Mouse (Mus musculus) central nervous system, embryonic 14 days (tissue): ENCODE measurements around the gene Tmem147. TPM values are rescaled to one million over a fixed set of nuclear protein-coding genes. Genes with fewer than 3 reads are reported as not detected.

ENCODE experiments used
- polyA plus RNA-seq: library from polyadenylated mRNA; depleted of rRNA; stranded (reverse); fragments of >200 nt; gene quantifications from 2 replicates; pipeline ENCODE4 v1.2.3, GENCODE M21; 2012; rRNA removed

The Tmem147 gene
- 182 and 186 TPM in 2 replicates for polyA plus RNA-seq

DNA sequence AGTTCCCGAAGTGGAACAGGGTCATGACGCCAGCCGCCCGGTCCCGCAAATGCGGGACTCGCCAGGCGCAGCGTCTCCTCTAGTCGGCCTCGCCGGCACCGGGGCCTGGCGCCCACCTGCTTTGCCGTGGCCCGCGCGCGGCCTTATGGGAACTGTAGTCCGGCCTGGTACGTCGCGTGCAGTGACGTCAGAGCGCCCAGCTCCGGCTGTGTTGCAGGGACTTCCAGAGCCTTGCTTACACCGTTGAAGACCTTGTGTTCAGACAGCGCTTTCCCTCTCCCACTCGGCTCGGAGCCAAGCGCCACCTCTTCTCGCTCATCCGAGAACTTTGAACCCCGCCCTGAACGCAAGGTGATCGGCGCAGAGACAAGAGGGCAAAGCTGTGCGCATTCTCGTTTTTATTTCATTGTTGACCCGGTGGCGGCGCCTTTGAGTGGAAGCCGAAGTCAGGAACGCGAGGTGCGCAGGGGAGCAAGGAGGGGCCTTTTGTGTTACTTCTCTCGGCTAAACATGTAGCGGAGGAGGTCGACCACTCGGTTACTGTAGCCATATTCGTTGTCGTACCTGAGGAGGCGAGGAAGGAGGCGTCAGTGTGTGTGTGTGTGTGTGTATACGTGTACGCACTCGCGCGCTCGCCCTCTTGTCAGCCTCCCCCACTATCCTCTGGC lies at the start of gene Tmem147:
TSS of gene Tmem147 (minus strand) at position 145 of the 668 bp plus-strand sequence.

DNA sequence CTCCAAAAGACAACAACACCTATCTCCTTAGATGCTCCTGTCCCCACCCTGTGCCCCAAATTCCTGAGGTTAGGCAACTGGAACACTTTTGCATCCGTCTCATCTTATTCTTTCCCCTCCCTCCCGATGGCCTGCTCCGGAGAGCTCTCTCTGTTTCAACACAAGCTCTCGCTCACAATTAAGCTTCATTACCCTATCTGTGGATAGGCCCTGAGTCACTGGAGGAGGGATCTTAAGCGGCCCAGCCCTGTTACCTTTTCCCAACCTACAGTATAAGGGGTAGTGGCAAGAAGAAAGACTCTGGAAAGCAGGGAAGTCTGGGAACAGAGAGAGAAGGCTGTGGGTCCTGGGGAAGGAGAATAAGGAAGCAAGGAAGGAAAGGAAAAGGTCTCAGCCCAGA lies 34.1 kb upstream of the Tmem147 start, which contains the start of gene Dmkn:
TSS of gene Dmkn (plus strand) at position 301 of the 400 bp plus-strand sequence.

DNA sequence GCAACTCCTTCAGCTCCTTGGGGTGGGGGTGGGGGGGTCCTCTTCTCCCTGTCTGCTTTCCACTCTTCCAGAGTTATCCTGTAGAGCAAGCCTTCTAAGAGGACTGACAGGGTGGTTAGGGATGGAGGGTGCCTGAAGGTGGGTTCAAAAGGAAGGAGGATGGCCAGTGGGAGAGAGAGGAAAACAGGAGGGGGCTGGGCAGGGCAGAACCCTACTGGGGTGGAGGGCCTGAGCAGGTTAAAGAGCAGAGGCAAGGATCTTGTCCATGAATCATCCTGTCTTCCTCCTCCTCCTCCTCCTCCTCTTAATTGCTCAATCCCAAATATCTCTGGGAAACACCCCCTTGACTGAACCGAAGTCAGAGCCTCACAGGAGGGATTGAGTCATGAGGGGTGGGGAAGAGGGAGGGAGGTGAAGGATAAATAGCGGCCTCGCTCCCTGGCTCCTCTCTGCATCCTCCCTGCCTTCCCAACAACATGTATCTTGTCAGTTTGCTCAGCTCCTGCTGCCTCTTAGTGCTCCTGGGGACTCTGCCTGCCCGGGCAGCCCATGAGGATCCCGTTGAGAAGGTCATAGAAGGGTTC lies 21.8 kb upstream of the Tmem147 start, which contains the start of gene Sbsn:
TSS of gene Sbsn (plus strand) at position 386 of the 584 bp plus-strand sequence.

DNA sequence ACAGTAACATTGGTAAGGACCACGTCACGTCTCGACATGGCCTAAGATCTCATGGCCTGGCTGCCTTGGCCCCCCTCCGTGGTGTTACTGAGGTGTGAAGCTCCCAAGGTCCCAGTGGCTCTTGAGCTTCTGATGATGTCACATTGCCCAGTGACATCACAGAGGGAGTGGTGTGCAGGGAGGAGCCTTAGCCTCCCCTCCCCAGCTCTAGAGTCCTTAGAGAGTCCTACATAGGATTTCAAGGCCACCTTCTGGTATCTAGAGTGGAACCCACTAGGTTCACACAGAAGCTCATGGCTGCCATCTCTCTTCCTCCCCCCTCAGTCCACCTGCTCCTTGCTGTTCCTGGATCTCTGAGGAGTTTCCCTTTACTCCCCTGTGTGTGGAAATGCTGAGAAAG lies 14.3 kb upstream of the Tmem147 start, which contains the start of gene Gapdhs:
TSS of gene Gapdhs (minus strand) at position 65 of the 400 bp plus-strand sequence.

DNA sequence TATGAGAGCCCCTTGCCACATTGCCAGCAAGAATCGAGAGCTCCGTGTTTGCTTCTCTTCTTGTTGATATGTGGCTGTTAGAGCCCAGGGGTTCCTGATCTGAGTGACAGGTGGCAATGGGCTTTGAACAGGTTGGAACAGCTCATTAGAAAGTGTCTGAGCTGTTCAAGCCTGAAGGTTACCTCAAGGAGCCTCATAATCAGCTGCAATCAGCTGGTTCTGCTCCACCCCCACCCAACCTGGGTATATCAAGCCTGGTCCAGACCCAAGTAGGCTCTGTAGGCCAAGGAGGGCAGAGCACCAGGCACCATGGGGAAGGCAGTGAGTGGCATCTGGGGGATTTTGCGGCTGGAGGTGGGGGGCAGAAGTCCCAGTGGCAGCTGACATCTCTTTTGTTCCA lies 17.4 kb downstream of the Tmem147 start, which contains the start of gene Atp4a:
TSS of gene Atp4a (plus strand) at position 268 of the 400 bp plus-strand sequence.

DNA sequence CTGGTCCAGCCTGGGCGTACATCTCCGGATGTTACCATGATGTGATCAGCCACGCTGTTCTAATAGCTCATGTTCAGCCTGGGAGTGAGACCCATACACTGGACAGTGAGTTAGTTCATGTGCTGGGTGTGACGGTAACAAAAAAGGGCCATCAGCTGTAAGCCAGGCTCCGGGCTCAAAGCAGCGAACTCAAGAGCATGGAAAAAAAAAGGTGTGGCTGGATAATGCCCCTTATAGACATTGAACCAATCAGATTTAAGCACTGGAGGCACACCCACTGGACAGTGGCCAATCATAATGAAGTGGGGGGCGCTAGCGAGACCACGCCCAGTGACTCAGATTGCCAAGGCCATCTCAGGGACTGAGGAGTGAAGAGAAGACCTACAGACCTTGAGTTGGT lies 30.8 kb downstream of the Tmem147 start, which contains the start of gene 2200002J24Rik:
TSS of gene 2200002J24Rik (plus strand) at position 338 of the 400 bp plus-strand sequence.

Other genes with a start within 250 kb of the Tmem147 start
- not detected in 2 replicates for gene Prodh2, start 235.9 kb downstream of the Tmem147 start, polyA plus RNA-seq
- gene Arhgap33, start 194.5 kb downstream of the Tmem147 start, polyA plus RNA-seq = 224 and 228 TPM in 2 replicates
- gene Hspb6, start 177.4 kb downstream of the Tmem147 start, polyA plus RNA-seq = 7.7 and 8.1 TPM in 2 replicates
- 24.6 and 24.9 TPM in 2 replicates for gene Proser3, start 177.2 kb downstream of the Tmem147 start, polyA plus RNA-seq
- gene Lin37, start 169.7 kb downstream of the Tmem147 start, polyA plus RNA-seq = 51.4 and 53.4 TPM in 2 replicates
- 90.6 and 105 TPM in 2 replicates for gene U2af1l4, start 166.2 kb downstream of the Tmem147 start, polyA plus RNA-seq
- 6.8 and 8.1 TPM in 2 replicates for gene Gm49396, start 166.2 kb downstream of the Tmem147 start, polyA plus RNA-seq
- gene Psenen, start 165.9 kb downstream of the Tmem147 start, polyA plus RNA-seq = 130 and 143 TPM in 2 replicates
- gene Igflr1, start 164.1 kb downstream of the Tmem147 start, polyA plus RNA-seq = 7.5 and 8.5 TPM in 2 replicates
- 69.9 and 74.4 TPM in 2 replicates for gene Kmt2b, start 140.8 kb downstream of the Tmem147 start, polyA plus RNA-seq
- 0.18 and 0.21 TPM in 2 replicates for gene Zbtb32, start 130.6 kb downstream of the Tmem147 start, polyA plus RNA-seq
- 2.3 and 2.6 TPM in 2 replicates for gene Upk1a, start 116.7 kb downstream of the Tmem147 start, polyA plus RNA-seq
- gene Cox6b1, start 103.4 kb downstream of the Tmem147 start, polyA plus RNA-seq = 788 and 848 TPM in 2 replicates
- gene Etv2, start 93.7 kb downstream of the Tmem147 start, polyA plus RNA-seq = not detected in 2 replicates
- gene Rbm42, start 79.2 kb downstream of the Tmem147 start, polyA plus RNA-seq = 91.4 and 95.2 TPM in 2 replicates
- gene Haus5, start 64.5 kb downstream of the Tmem147 start, polyA plus RNA-seq = 35.7 and 41.2 TPM in 2 replicates
- gene Pmis2, start 57.9 kb downstream of the Tmem147 start, polyA plus RNA-seq = not detected in 2 replicates
- not detected in 2 replicates for gene 2200002J24Rik, start 30.6 kb downstream of the Tmem147 start, polyA plus RNA-seq
- 1.4 and 1.6 TPM in 2 replicates for gene Atp4a, start 17.3 kb downstream of the Tmem147 start, polyA plus RNA-seq
- 0.09 and 0.11 TPM in 2 replicates for gene Gapdhs, start 14.1 kb upstream of the Tmem147 start, polyA plus RNA-seq
- gene Sbsn, start 21.9 kb upstream of the Tmem147 start, polyA plus RNA-seq = 5.6 and 7.5 TPM in 2 replicates
- 0.93 and 11.3 TPM in 2 replicates for gene Dmkn, start 34.2 kb upstream of the Tmem147 start, polyA plus RNA-seq
- gene Krtdap, start 58.4 kb upstream of the Tmem147 start, polyA plus RNA-seq = 0.44 and 18.8 TPM in 2 replicates
- 0.10 and 0.16 TPM in 2 replicates for gene Ffar2, start 94.2 kb upstream of the Tmem147 start, polyA plus RNA-seq
- gene Ffar3, start 126.6 kb upstream of the Tmem147 start, polyA plus RNA-seq = 0.06 TPM in 1 of 2 replicates, not detected in the other
- gene Ffar1, start 132.0 kb upstream of the Tmem147 start, polyA plus RNA-seq = not detected in 2 replicates
- 0.11 and 0.20 TPM in 2 replicates for gene Cd22, start 150.8 kb upstream of the Tmem147 start, polyA plus RNA-seq
- gene Mag, start 185.3 kb upstream of the Tmem147 start, polyA plus RNA-seq = 1.3 and 1.9 TPM in 2 replicates
- 0.43 TPM in 1 of 2 replicates, not detected in the other for gene Hamp2, start 195.1 kb upstream of the Tmem147 start, polyA plus RNA-seq
- gene Hamp, start 214.5 kb upstream of the Tmem147 start, polyA plus RNA-seq = not detected in 2 replicates
- gene Usf2, start 227.3 kb upstream of the Tmem147 start, polyA plus RNA-seq = 164 and 173 TPM in 2 replicates
- 19.5 and 20.0 TPM in 2 replicates for gene Lsr, start 243.9 kb upstream of the Tmem147 start, polyA plus RNA-seq
- 0.36 and 0.61 TPM in 2 replicates for gene Fam187b, start 244.2 kb upstream of the Tmem147 start, polyA plus RNA-seq